Mouse (Mus musculus) midbrain, embryonic 15.5 days (tissue): ENCODE data around the gene Cenpt. TPM values are rescaled to one million over a fixed set of nuclear protein-coding genes. Genes with fewer than 3 reads are reported as not detected.
"Not testable (repeated sequence)": the region's sequence is repeated elsewhere in the genome, so short reads cannot be mapped to it uniquely, and the experiment has no call there.

ENCODE experiments used
- ATAC-seq: fragments of 200-750 bp; cut with Nextera tagmentation; replicated peaks from 2 replicates; pipeline ENCODE4 v1.8.0; 2017; ENCODE audit warnings: moderate TSS enrichment
- H3K27ac ChIP-seq: fragments of 300-500 bp; sonication (generic); 2 replicates; pipeline ENCODE4 v1.5.1; 2015; ENCODE audit warnings: mild to moderate bottlenecking, inconsistent platforms
- H3K27me3 ChIP-seq: fragments of 300-500 bp; sonication (generic); replicated peaks from 2 replicates; pipeline ENCODE4 v1.6.1; 2015; ENCODE audit warnings: inconsistent platforms
- H3K36me3 ChIP-seq: fragments of 300-500 bp; sonication (generic); replicated peaks from 2 replicates; pipeline ENCODE4 v1.6.1; 2015; ENCODE audit warnings: inconsistent platforms
- H3K4me1 ChIP-seq: fragments of 300-500 bp; sonication (generic); 2 replicates; pipeline ENCODE4 v1.6.1; 2015; ENCODE audit warnings: inconsistent platforms
- H3K4me2 ChIP-seq: fragments of 300-500 bp; sonication (generic); 2 replicates; pipeline ENCODE4 v1.6.1; 2015; ENCODE audit warnings: inconsistent platforms, mild to moderate bottlenecking, moderate library complexity
- H3K4me3 ChIP-seq: fragments of 300-500 bp; sonication (generic); 2 replicates; pipeline ENCODE4 v1.5.1; 2015; ENCODE audit warnings: mild to moderate bottlenecking, inconsistent platforms
- H3K9ac ChIP-seq: fragments of 300-500 bp; sonication (generic); 2 replicates; pipeline ENCODE4 v1.6.1; 2015; ENCODE audit warnings: mild to moderate bottlenecking, inconsistent platforms
- H3K9me3 ChIP-seq: fragments of 300-500 bp; sonication (generic); 2 replicates; pipeline ENCODE4 v1.6.1; 2016; ENCODE audit warnings: inconsistent platforms
- WGBS: fragments of 180-500 bp; shearing (Covaris S2); methylation state at CpG from one replicate; pipeline ENCODE4 v1.1.7; 2015; ENCODE audit warnings: mixed read lengths; 5-methylcytosine and 5-hydroxymethylcytosine counted together
- polyA plus RNA-seq: library from polyadenylated mRNA; unstranded; fragments of >200 nt; fragmentation: Nextera tagmentation; extraction: Ambion mirVana; gene quantifications from 2 replicates; pipeline ENCODE4 v1.2.1, GENCODE M21; 2015

Cenpt gene
- polyA plus RNA-seq, 1 experiment from 2014 or later, result 58.7 TPM

DNA sequence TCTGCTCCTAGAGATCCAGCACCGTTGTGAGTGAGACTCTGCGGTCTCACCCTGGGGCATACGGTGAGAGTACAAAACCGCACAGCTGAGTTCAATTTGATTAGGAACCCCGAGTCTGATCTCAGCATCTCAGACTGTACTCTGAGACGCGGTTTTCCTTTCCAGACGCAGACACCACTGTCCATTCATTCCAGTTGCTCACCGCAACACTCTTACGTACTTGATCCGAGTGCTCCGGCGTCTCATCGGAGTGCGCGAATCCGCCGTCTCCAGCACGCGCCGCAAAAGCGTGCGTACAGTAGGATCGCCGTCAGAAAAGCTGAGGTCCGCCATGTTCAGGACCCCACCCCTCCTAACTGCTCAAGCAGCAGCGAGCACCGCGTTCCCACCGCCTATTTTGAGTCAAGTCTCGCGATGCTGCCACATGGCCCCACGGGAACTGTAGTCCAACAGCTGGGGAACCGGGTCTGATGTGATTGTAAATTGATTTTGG is 1.4 kb downstream of the Cenpt start:
- WGBS, result under 1% methylated on average over 34 of the region's 34 CpGs

DNA sequence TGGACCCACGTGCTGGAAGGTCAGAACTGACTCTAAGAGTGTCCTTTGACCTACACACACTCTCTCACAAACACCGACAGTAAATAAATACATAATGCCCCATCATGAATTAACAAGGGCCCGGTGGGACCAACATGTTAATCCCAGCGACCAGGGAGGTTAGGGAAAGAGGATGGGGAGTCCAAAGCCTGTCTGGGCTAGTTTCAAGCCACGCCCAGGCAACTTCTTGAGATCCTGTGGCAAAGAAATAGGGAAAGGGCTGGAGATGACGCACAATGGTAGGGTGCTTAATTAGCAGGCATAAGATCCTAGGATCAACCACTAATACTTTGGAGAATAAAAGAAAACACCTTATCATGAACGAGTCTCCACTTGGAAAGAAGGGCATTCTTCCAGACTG is 2.5 kb downstream of the Cenpt start:
- WGBS, result 72% methylated on average over 7 of the region's 7 CpGs
- no peaks in the 10 kb centered on the region for H3K9me3 ChIP-seq
- no peaks in the 10 kb centered on the region for H3K27me3 ChIP-seq
- no peak overlapping the region for H3K27ac ChIP-seq
- peak overlapping the region; percentile 37 for H3K4me2 ChIP-seq
- H3K9ac ChIP-seq, result no peak overlapping the region
- H3K36me3 ChIP-seq, result peaks cover 23% of the 10 kb centered on the region
- ATAC-seq, result no peak
- H3K4me1 ChIP-seq, result peaks cover 11% of the 10 kb centered on the region
- H3K4me3 ChIP-seq, result peak overlapping the region; percentile 18; the same call in 1 of the 2 replicates

More for the DNA sequence above, 1.4 kb downstream of the Cenpt start:
- Histone ChIP-seq H3K9me3 (no peaks in the 10 kb centered on the region), H3K36me3 (peaks cover 16% of the 10 kb centered on the region), H3K4me1 (peaks cover 22% of the 10 kb centered on the region), H3K4me3 (peak overlapping the region; percentile 70), H3K4me2 (peak overlapping the region; percentile 76), H3K27ac (peak overlapping the region; percentile 84), H3K27me3 (no peaks in the 10 kb centered on the region), H3K9ac (peak overlapping the region; percentile 66)
- peak; percentile 82 for ATAC-seq

DNA sequence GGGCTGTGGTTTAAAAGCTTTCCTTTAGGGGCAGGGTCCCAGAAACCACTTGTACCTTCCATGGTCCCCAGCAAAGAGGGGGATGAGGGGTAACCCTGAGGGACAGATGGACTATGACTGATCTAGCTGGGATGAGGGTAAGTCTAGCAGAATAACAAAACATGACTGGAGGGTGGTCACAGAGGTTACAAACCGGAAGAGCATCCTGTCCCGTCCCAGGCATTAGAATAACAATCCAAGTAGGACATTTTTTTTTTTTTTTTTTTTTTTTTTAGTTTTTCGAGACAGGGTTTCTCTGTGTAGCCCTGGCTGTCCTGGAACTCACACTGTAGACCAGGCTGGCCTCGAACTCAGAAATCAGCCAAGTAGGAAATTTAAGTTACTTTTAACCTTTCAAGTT is 3.1 kb downstream of the Cenpt start:
- no peak for ATAC-seq
- Histone ChIP-seq H3K4me3 (no peak overlapping the region), H3K27me3 (no peaks in the 10 kb centered on the region), H3K9ac (no peak overlapping the region), H3K27ac (no peak overlapping the region), H3K9me3 (no peaks in the 10 kb centered on the region), H3K4me2 (no peak overlapping the region), H3K36me3 (peaks cover 27% of the 10 kb centered on the region), H3K4me1 (peaks cover 10% of the 10 kb centered on the region)
- WGBS, result 83% methylated on average over 4 of the region's 4 CpGs

DNA sequence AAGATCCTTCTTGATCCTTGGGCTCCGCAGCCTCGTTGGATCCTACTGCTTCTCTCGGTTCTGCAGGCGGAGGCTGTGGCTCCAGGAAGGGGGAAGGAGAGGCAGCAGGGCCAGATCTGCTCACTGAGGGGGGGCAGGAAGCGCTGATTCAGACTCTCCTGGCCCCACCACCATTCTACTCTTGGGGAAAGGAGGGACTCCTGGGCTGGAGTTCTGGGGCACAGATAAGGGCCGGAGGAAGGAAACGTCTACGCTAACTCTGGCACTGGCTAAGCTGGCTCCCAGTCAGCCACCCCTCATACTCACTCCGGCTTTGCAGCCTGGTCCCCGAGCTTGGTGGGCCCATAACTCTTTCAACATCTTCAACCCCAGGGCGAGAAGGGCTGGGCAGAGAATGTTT is 6.4 kb downstream of the Cenpt start:
- Histone ChIP-seq H3K27me3 (no peaks in the 10 kb centered on the region), H3K9ac (no peak overlapping the region), H3K9me3 (no peaks in the 10 kb centered on the region), H3K4me2 (no peak overlapping the region), H3K36me3 (peaks cover 43% of the 10 kb centered on the region), H3K27ac (no peak overlapping the region), H3K4me3 (no peak overlapping the region), H3K4me1 (peaks cover 7% of the 10 kb centered on the region)
- no peak for ATAC-seq
- WGBS, result 93% methylated on average over 11 of the region's 11 CpGs

DNA sequence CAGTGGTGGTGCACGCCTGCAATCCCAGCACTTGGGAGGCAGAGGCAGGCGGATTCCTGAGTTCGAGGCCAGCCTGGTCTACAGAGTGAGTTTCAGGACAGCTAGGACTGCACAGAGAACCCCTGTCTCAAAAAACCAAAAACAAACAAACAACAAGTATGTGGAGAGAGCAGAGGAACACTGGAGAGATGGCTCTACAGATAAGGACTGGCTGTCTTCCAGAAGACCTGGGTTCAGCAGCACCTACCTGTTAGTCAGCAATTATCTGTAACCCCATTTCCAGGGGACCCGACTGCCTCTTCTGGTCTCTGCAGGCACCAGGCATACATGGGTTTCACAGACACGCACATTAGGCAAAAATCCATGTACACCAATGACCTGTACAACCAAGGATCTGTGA is 13.9 kb downstream of the Cenpt start:
- no peak for ATAC-seq

DNA sequence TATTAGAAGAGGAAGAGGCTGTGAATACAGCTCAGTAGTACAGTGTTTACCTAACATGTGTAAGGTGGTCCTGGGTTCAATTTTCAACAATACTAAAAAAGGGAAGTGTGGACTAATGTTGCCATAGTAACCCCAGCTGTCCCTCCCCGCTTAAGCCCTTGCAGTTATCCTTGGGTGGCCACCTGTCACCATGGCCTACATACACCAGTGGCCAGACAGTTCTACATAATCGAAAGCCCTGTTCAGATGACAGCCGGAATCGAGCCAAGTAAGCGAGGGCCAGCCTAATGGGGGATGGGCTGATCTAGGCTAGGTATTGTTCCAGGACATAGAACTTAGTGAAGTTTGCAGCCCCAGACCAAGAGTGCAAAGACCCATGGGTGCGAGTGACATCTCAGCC is 16.1 kb downstream of the Cenpt start:
- 77% methylated on average over 6 of the region's 6 CpGs for WGBS
- H3K9ac ChIP-seq, result no peak overlapping the region
- no peak overlapping the region for H3K4me2 ChIP-seq
- no peak for ATAC-seq
- H3K4me3 ChIP-seq, result no peak overlapping the region
- H3K27ac ChIP-seq, result no peak overlapping the region
- H3K36me3 ChIP-seq, result no peaks in the 10 kb centered on the region
- H3K27me3 ChIP-seq, result no peaks in the 10 kb centered on the region
- no peaks in the 10 kb centered on the region for H3K9me3 ChIP-seq
- no peaks in the 10 kb centered on the region for H3K4me1 ChIP-seq

More for the DNA sequence above, 13.9 kb downstream of the Cenpt start:
- Histone ChIP-seq H3K9me3 (no peaks in the 10 kb centered on the region), H3K9ac (no peak overlapping the region), H3K4me3 (no peak overlapping the region), H3K27ac (no peak overlapping the region), H3K4me2 (no peak overlapping the region), H3K27me3 (no peaks in the 10 kb centered on the region), H3K36me3 (peaks cover 8% of the 10 kb centered on the region), H3K4me1 (no peaks in the 10 kb centered on the region)
- 90% methylated on average over 5 of the region's 5 CpGs for WGBS

DNA sequence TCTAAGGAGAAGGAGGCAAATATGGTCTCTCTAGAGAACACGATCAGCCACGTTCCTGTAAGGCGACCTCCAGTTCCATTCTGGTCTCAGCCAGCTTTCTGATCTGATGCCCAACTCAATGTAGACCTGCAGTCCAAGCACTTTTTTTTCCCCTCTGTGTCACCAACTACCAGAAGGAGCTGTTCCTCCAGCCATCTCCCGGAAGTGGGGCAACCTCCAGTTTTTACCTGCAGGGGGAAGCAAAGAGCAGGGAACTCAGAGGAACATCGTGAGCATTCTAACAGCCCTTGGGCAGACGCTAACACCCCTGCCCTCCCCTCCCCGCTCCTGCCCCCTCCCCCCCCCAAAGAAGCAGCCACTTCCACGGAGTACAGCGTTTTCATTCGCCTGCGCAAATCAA is 17.8 kb downstream of the Cenpt start:
- no peaks in the 10 kb centered on the region for H3K36me3 ChIP-seq
- WGBS, result 33% methylated on average over 11 of the region's 11 CpGs
- no peak for ATAC-seq
- no peak overlapping the region for H3K4me3 ChIP-seq
- H3K27me3 ChIP-seq, result no peaks in the 10 kb centered on the region
- no peak overlapping the region for H3K9ac ChIP-seq
- H3K9me3 ChIP-seq, result no peaks in the 10 kb centered on the region
- no peaks in the 10 kb centered on the region for H3K4me1 ChIP-seq
- H3K27ac ChIP-seq, result no peak overlapping the region
- no peak overlapping the region for H3K4me2 ChIP-seq

DNA sequence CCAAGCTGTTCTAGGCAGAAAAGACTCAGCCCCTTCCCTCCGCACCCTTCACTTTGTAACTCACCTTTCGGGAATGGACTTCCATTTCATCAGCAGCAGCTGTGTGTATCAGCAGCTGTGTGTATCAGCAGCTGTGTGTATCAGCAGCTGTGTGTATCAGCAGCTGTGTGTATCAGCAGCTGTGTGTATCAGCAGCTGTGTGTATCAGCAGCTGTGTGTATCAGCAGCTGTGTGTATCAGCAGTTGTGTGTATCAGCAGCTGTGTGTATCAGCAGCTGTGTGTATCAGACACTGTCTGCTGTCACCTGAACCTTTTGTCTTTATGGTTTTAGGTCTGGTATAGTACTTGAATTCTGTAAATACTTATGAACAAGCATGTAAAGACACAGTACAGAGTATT is 19.3 kb downstream of the Cenpt start:
- not testable (repeated sequence) for H3K27me3 ChIP-seq, H3K9me3 ChIP-seq, ATAC-seq, H3K9ac ChIP-seq, H3K36me3 ChIP-seq, H3K4me3 ChIP-seq, H3K4me2 ChIP-seq, H3K4me1 ChIP-seq, H3K27ac ChIP-seq
- 87% methylated on average over 2 of the region's 2 CpGs for WGBS

DNA sequence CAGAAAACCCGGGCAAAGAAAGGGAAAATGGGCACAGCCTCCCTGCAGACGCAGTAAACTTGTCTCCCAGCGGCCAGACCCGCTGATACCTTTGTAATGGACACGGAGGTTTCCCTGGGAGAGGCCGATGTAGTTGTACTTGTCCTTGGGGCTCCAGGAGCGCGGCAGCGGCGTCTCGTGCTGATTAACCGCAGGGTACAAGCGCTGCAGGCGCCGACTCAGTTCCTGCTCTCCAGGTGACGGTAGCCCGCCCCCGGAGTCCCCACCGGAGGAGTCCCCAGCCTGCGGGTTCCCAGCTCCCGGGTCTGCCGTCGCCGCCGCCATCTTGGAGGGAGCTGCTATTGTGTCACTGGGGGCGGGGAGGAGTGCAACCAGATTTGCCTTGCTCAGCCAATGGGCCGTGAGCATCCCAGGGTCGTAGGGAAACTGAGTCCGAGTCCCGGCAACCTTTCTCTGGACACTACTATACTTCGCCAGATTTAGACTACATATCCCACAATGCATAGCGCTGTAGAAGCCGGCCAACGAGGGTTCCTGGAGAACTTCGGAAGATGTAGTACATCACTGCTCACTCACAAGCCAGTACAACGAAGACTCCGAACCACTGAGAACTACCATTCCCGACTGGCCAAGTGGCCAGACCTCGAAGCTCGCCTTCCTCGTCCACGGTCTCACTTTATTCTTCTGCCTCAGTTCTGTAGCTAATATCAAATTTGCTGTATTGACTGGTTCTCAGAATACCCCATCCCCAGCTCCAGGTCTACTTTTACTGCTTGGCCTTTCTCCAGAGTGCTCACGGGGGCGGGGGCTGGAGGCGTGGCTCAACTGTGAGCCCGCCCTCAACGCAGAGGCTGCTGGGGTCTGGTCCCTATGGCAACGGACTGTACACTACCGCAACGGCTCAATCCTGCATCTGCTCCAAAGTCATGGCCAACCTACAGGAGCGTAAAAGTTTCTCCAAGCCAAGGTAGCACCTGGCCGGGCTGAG is 25.9 kb downstream of the Cenpt start, which contains the start of the genes Ranbp10 and Tsnaxip1:
Gene Ranbp10, minus strand, starts transcription at position 490 of the 988 bp plus-strand sequence.
Gene Tsnaxip1, plus strand, starts transcription at position 871 of the 988 bp plus-strand sequence.
- Histone ChIP-seq H3K4me1 (peaks cover 17% of the 10 kb centered on the region), H3K4me2 (peak within 1 kb of the TSS; percentile 71), H3K9ac (peak within 1 kb of the TSS; percentile 90), H3K27ac (peak within 1 kb of the TSS; percentile 84), H3K27me3 (no peaks in the 10 kb centered on the region), H3K36me3 (peaks cover 8% of the 10 kb centered on the region; the same call in 1 of the 2 replicates), H3K9me3 (no peaks in the 10 kb centered on the region), H3K4me3 (peak within 1 kb of the TSS; percentile 88)
- peak; percentile 98 for ATAC-seq
- under 1% methylated on average over 52 of the region's 52 CpGs for WGBS

DNA sequence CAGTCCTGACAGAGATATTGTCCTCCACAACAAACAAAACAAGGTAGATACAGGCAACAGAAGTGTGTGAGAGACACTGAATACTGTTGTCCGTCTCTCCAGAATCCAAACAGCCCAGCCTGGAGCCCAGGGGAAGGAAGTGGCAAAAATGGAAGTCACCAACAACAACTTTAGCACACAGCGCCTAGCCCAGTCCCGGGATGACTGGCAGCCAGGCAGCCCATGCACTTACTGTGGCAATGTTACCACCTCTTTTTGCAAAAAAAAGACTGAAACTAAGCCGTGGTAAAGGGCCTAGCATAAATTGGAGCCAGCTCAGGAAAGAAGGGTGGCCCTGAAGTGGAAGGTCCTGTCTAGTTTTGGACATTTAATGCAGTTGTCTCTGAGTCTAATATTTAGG is 26.7 kb downstream of the Cenpt start:
- peak overlapping the region; percentile 73 for H3K27ac ChIP-seq
- peak overlapping the region; percentile 71 for H3K4me2 ChIP-seq
- H3K27me3 ChIP-seq, result no peaks in the 10 kb centered on the region
- 18% methylated on average over 4 of the region's 4 CpGs for WGBS
- ATAC-seq, result no peak
- peaks cover 17% of the 10 kb centered on the region for H3K4me1 ChIP-seq
- H3K9ac ChIP-seq, result peak overlapping the region; percentile 90
- peaks cover 13% of the 10 kb centered on the region; the same call in 1 of the 2 replicates for H3K36me3 ChIP-seq
- H3K9me3 ChIP-seq, result no peaks in the 10 kb centered on the region
- peak overlapping the region; percentile 88 for H3K4me3 ChIP-seq

DNA sequence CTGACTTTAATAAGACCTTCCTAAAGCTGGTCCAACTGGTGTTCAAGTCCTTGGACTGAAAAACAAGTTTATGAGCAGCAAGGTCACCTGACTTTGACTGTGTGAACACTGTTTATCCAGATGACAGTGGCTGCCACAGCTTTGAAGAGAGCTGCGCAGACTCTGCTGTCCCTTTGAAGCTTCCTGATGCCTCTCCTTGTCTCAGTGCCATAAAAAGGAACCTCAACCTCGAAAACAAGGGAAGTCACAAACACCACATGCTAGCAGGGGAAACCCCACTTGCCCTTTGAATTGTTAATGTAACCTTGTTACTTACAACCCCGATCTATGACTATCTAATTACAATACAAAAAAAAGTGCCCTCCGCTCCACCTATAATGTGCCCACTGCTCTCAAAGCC is 27.6 kb downstream of the Cenpt start:
- Histone ChIP-seq H3K9me3 (no peaks in the 10 kb centered on the region), H3K36me3 (peaks cover 22% of the 10 kb centered on the region; the same call in 1 of the 2 replicates), H3K4me1 (peaks cover 17% of the 10 kb centered on the region), H3K9ac (peak overlapping the region; percentile 90; the same call in 1 of the 2 replicates), H3K27me3 (no peaks in the 10 kb centered on the region), H3K4me2 (peak overlapping the region; percentile 71), H3K27ac (no peak overlapping the region), H3K4me3 (peak overlapping the region; percentile 88)
- no peak for ATAC-seq
- WGBS, result 83% methylated on average over 4 of the region's 4 CpGs

DNA sequence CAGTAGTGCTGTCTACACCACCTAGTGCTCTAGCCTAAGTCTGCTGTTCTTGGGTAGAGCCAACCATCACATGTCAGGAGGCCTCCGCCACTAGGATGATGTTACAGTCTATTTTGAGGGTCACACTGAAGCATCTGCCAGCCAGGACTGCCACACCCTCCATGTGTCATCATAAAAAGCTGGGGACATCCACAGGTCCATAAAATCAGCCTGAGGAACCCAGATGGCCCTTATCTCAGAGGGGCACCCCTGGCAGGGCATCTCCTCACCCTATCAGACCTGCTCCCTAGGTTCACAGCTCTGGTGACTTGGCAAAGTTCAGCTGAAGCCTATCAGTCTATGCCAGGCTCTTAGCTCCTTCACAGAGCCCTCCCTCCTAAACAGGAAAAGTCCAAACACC is 32.2 kb downstream of the Cenpt start:
- no peaks in the 10 kb centered on the region for H3K9me3 ChIP-seq
- no peak overlapping the region for H3K4me3 ChIP-seq
- no peak overlapping the region for H3K9ac ChIP-seq
- no peaks in the 10 kb centered on the region for H3K27me3 ChIP-seq
- H3K36me3 ChIP-seq, result peaks cover 27% of the 10 kb centered on the region; the same call in 1 of the 2 replicates
- ATAC-seq, result no peak
- no peak overlapping the region for H3K27ac ChIP-seq
- WGBS, result 100% methylated on average over 1 of the region's 1 CpGs
- no peak overlapping the region for H3K4me2 ChIP-seq
- H3K4me1 ChIP-seq, result peaks cover 8% of the 10 kb centered on the region
